Mouse (Mus musculus) MEL (cell line): ENCODE measurements at regions not wholly inside any gene's neighbourhood (a gene's known extent, or its start where the extent isn't known, plus 50 kb on each side); places are given as distances from the start of the nearest gene placed in this dataset.

Source experiments
- DNase-seq: peaks from one replicate; pipeline ENCODE4 v3.0.0; 2011; ENCODE audit warnings: low read depth, low spot score
- H3K27ac ChIP-seq: 2 replicates; pipeline ENCODE4 v1.5.1; 2012; ENCODE audit warnings: low read depth, mild to moderate bottlenecking, control low read depth, low read length, moderate library complexity; ENCODE audit not compliant: control insufficient read depth
- H3K27me3 ChIP-seq, 2 experiments: fragments of 150-350 bp in 1 of 2; sonication (generic) in 1 of 2; 2 replicates each; pipeline ENCODE4 v1.6.1; 2012; ENCODE audit warnings: low read length in 2 of 2, mild to moderate bottlenecking in 2 of 2, improper control_type of control experiment in 1 of 2, moderate library complexity in 1 of 2; ENCODE audit not compliant: insufficient read depth in 2 of 2, control insufficient read depth in 1 of 2
- H3K36me3 ChIP-seq, 2 experiments: 2 replicates each; pipeline ENCODE4 v1.6.1; 2012 to 2014; ENCODE audit warnings: low read length in 2 of 2, improper control_type of control experiment in 1 of 2, inconsistent platforms in 1 of 2, mild to moderate bottlenecking in 1 of 2; ENCODE audit not compliant: insufficient read depth in 2 of 2, control insufficient read depth in 1 of 2
- H3K4me1 ChIP-seq, 2 experiments: fragments of 150-350 bp in 1 of 2; sonication (generic) in 1 of 2; 2 replicates each; pipeline ENCODE4 v1.6.1; 2012; ENCODE audit warnings: low read length in 2 of 2, improper control_type of control experiment in 1 of 2, mild to moderate bottlenecking in 1 of 2; ENCODE audit not compliant: insufficient read depth in 2 of 2, control insufficient read depth in 1 of 2
- H3K4me3 ChIP-seq, 2 experiments: fragments of 150-350 bp in 1 of 2; sonication (generic) in 1 of 2; 2 replicates each; pipeline ENCODE4 v1.5.1; 2012; ENCODE audit warnings: low read depth in 2 of 2, low read length in 2 of 2, mild to moderate bottlenecking in 2 of 2, moderate library complexity in 2 of 2, control low read depth in 1 of 2, improper control_type of control experiment in 1 of 2; ENCODE audit not compliant: control insufficient read depth in 1 of 2, insufficient read depth in 1 of 2
- H3K79me2 ChIP-seq: 2 replicates; pipeline ENCODE4 v1.6.1; 2012; ENCODE audit warnings: mild to moderate bottlenecking, low read length, moderate library complexity; ENCODE audit not compliant: control insufficient read depth, poor library complexity, insufficient read depth
- H3K9ac ChIP-seq: 2 replicates; pipeline ENCODE4 v1.6.1; 2012; ENCODE audit warnings: low read depth, mild to moderate bottlenecking, control low read depth, low read length, moderate library complexity; ENCODE audit not compliant: control insufficient read depth, poor library complexity, severe bottlenecking
- H3K9me3 ChIP-seq: fragments of 150-350 bp; sonication (generic); replicated peaks from 2 replicates; pipeline ENCODE4 v1.6.1; 2012; ENCODE audit warnings: mild to moderate bottlenecking, low read length, improper control_type of control experiment, moderate library complexity; ENCODE audit not compliant: insufficient read depth
- BHLHE40 ChIP-seq: IDR thresholded peaks from 2 replicates; pipeline ENCODE4 v1.6.1; 2012; ENCODE audit warnings: low read depth, mild to moderate bottlenecking, inconsistent platforms, low read length, improper control_type of control experiment, borderline replicate concordance
- CTCF ChIP-seq, 3 experiments: IDR thresholded peaks in 2 of 3; conservative IDR thresholded peaks in 1 of 3; 2 replicates each; pipeline ENCODE4 v1.5.1; 2011 to 2012; ENCODE audit warnings: low read length in 3 of 3, low read depth in 2 of 3, mild to moderate bottlenecking in 2 of 3, improper control_type of control experiment in 1 of 3, inconsistent platforms in 1 of 3, mixed read lengths in 1 of 3, moderate library complexity in 1 of 3; ENCODE audit not compliant: control insufficient read depth in 1 of 3, insufficient read depth in 1 of 3, poor library complexity in 1 of 3, severe bottlenecking in 1 of 3
- E2F4 ChIP-seq: IDR thresholded peaks from 2 replicates; pipeline ENCODE4 v1.6.1; 2011; ENCODE audit warnings: low read depth, low read length, improper control_type of control experiment, borderline replicate concordance
- GABPA ChIP-seq: IDR thresholded peaks from 2 replicates; pipeline ENCODE4 v1.6.1; 2012; ENCODE audit warnings: low read depth, mild to moderate bottlenecking, inconsistent platforms, low read length, improper control_type of control experiment, moderate library complexity
- HCFC1 ChIP-seq: IDR thresholded peaks from 2 replicates; pipeline ENCODE4 v1.6.1; 2012; ENCODE audit warnings: low read depth, mild to moderate bottlenecking, inconsistent platforms, low read length, improper control_type of control experiment, moderate library complexity
- MAX ChIP-seq: IDR thresholded peaks from 2 replicates; pipeline ENCODE4 v1.6.1; 2011; ENCODE audit warnings: low read length, improper control_type of control experiment
- MAZ ChIP-seq: IDR thresholded peaks from 2 replicates; pipeline ENCODE4 v1.6.1; 2012; ENCODE audit warnings: low read depth, mild to moderate bottlenecking, inconsistent platforms, low read length, improper control_type of control experiment
- MYB ChIP-seq: IDR thresholded peaks from 2 replicates; pipeline ENCODE4 v1.6.1; 2011; ENCODE audit warnings: mild to moderate bottlenecking, low read depth, low read length, improper control_type of control experiment
- MYC ChIP-seq: IDR thresholded peaks from 2 replicates; pipeline ENCODE4 v1.6.1; 2011; ENCODE audit warnings: low read depth, mild to moderate bottlenecking, low read length, improper control_type of control experiment, moderate library complexity
- RAD21 ChIP-seq: IDR thresholded peaks from 2 replicates; pipeline ENCODE4 v1.6.1; 2011; ENCODE audit warnings: mild to moderate bottlenecking, low read depth, low read length, improper control_type of control experiment
- RCOR1 ChIP-seq: IDR thresholded peaks from 2 replicates; pipeline ENCODE4 v1.6.1; 2012; ENCODE audit warnings: low read depth, mild to moderate bottlenecking, inconsistent platforms, low read length, improper control_type of control experiment
- TAL1 ChIP-seq: IDR thresholded peaks from 2 replicates; pipeline ENCODE4 v1.6.1; 2012; ENCODE audit warnings: mild to moderate bottlenecking, inconsistent platforms, low read length, moderate library complexity, mixed read lengths
- TBP ChIP-seq: IDR thresholded peaks from 2 replicates; pipeline ENCODE4 v1.8.0; 2011; ENCODE audit warnings: low read depth, low read length, improper control_type of control experiment
- USF1 ChIP-seq: IDR thresholded peaks from 2 replicates; pipeline ENCODE4 v1.6.1; 2014; ENCODE audit warnings: low read depth, mild to moderate bottlenecking, inconsistent platforms, low read length, improper control_type of control experiment, moderate library complexity
- USF2 ChIP-seq, 2 experiments: IDR thresholded peaks; 2 replicates each; pipeline ENCODE4 v1.6.1; 2011 to 2012; ENCODE audit warnings: improper control_type of control experiment in 2 of 2, low read length in 2 of 2, borderline replicate concordance in 1 of 2, inconsistent platforms in 1 of 2, low read depth in 1 of 2, mild to moderate bottlenecking in 1 of 2; ENCODE audit not compliant: insufficient read depth in 1 of 2
- ZMIZ1 ChIP-seq: IDR thresholded peaks from 2 replicates; pipeline ENCODE4 v1.6.1; 2012; ENCODE audit warnings: low read depth, mild to moderate bottlenecking, inconsistent platforms, low read length, improper control_type of control experiment, moderate library complexity

- no peak overlapping the region for H3K4me3 ChIP-seq
- TF ChIP-seq CTCF (IDR thresholded peaks at IDR 0.05 in 2 of 3, conservative IDR thresholded peaks at IDR 0.05 in 1 of 3; ENCODE audit: control insufficient read depth in 1 of 3, insufficient read depth in 1 of 3, low read depth in 2 of 3, low read length in 3 of 3, poor library complexity in 1 of 3, severe bottlenecking in 1 of 3), result no peak
- TF ChIP-seq RCOR1, result no peak
- H3K27me3 ChIP-seq, result no peaks in the 10 kb centered on the region
- no peaks in the 10 kb centered on the region for H3K36me3 ChIP-seq
- H3K9ac ChIP-seq, result no peak overlapping the region
- no peaks in the 10 kb centered on the region for H3K4me1 ChIP-seq
- no peak for DNase-seq
- H3K79me2 ChIP-seq, result no peaks in the 10 kb centered on the region
- no peak overlapping the region for H3K27ac ChIP-seq
- H3K9me3 ChIP-seq, result no peaks in the 10 kb centered on the region
Observed at GRCm38 (mm10) chr19:14968283-14968682, 370.4 kb upstream of the Tle4 start.

GRCm38 (mm10) chr19:14957727-14958126, 359.9 kb upstream of the Tle4 start:
- DNase-seq, result no peak
- TF ChIP-seq RAD21 (no peak), MYC (no peak), E2F4 (no peak), MYB (no peak), BHLHE40 (no peak), MAX (no peak), TAL1 (no peak), TBP (no peak), USF2 (IDR thresholded peaks at IDR 0.05; ENCODE audit: borderline replicate concordance in 1 of 2, insufficient read depth in 1 of 2, low read depth in 1 of 2, low read length in 2 of 2) (no peak), HCFC1 (no peak), MAZ (no peak), ZMIZ1 (no peak), GABPA (no peak), USF1 (no peak)
- H3K4me1 ChIP-seq, result no peaks in the 10 kb centered on the region
- no peak overlapping the region for H3K4me3 ChIP-seq
- no peaks in the 10 kb centered on the region for H3K36me3 ChIP-seq
- H3K79me2 ChIP-seq, result no peaks in the 10 kb centered on the region
- H3K27me3 ChIP-seq, result no peaks in the 10 kb centered on the region
- H3K9me3 ChIP-seq, result no peaks in the 10 kb centered on the region
- H3K9ac ChIP-seq, result no peak overlapping the region
- no peak overlapping the region for H3K27ac ChIP-seq

- TF ChIP-seq CTCF (IDR thresholded peaks at IDR 0.05 in 2 of 3, conservative IDR thresholded peaks at IDR 0.05 in 1 of 3; ENCODE audit: control insufficient read depth in 1 of 3, insufficient read depth in 1 of 3, low read depth in 2 of 3, low read length in 3 of 3, poor library complexity in 1 of 3, severe bottlenecking in 1 of 3), result no peak
- no peak for DNase-seq
- Histone ChIP-seq H3K9ac (no peak overlapping the region), H3K4me1 (no peaks in the 10 kb centered on the region), H3K27ac (no peak overlapping the region), H3K4me3 (no peak overlapping the region), H3K27me3 (no peaks in the 10 kb centered on the region), H3K79me2 (no peaks in the 10 kb centered on the region), H3K36me3 (no peaks in the 10 kb centered on the region), H3K9me3 (no peaks in the 10 kb centered on the region)
Observed at GRCm38 (mm10) chr19:14957154-14957553, 359.3 kb upstream of the Tle4 start.
